Mouse (Mus musculus) lung, embryonic 14.5 days (tissue): ENCODE results near the gene Olfr513. TPM values are rescaled to one million over a fixed set of nuclear protein-coding genes. Genes with fewer than 3 reads are reported as not detected.

ENCODE experiments used
- ATAC-seq: fragments of 200-750 bp; cut with Nextera tagmentation; 2 replicates; pipeline ENCODE4 v1.8.0; 2017; ENCODE audit warnings: mild to moderate bottlenecking, moderate TSS enrichment, moderate library complexity; ENCODE audit not compliant: insufficient read depth
- DNase-seq: peaks from one replicate; pipeline ENCODE4 v3.0.0-alpha.2; 2015
- H3K27ac ChIP-seq: fragments of 300-500 bp; sonication (generic); 2 replicates; pipeline ENCODE4 v1.5.1; 2014; ENCODE audit warnings: low read depth, mild to moderate bottlenecking, moderate library complexity
- H3K27me3 ChIP-seq: fragments of 300-500 bp; sonication (generic); 2 replicates; pipeline ENCODE4 v1.6.1; 2014; ENCODE audit warnings: low read length, control low read depth; ENCODE audit not compliant: insufficient read depth
- H3K36me3 ChIP-seq: fragments of 300-500 bp; sonication (generic); 2 replicates; pipeline ENCODE4 v1.6.1; 2014; ENCODE audit warnings: control low read depth; ENCODE audit not compliant: insufficient read depth
- H3K4me1 ChIP-seq: fragments of 300-500 bp; sonication (generic); 2 replicates; pipeline ENCODE4 v1.6.1; 2014; ENCODE audit warnings: antibody characterized with exemption, control low read depth; ENCODE audit not compliant: insufficient read depth
- H3K4me2 ChIP-seq: fragments of 300-500 bp; sonication (generic); 2 replicates; pipeline ENCODE4 v1.6.1; 2014; ENCODE audit warnings: mild to moderate bottlenecking
- H3K4me3 ChIP-seq: fragments of 300-500 bp; sonication (generic); 2 replicates; pipeline ENCODE4 v1.5.1; 2014; ENCODE audit warnings: low read depth, low read length
- H3K9ac ChIP-seq: fragments of 300-500 bp; sonication (generic); 2 replicates; pipeline ENCODE4 v1.6.1; 2014
- H3K9me3 ChIP-seq: fragments of 300-500 bp; sonication (generic); 2 replicates; pipeline ENCODE4 v1.6.1; 2016; ENCODE audit warnings: low read depth, low read length, control low read depth
- CTCF ChIP-seq: IDR thresholded peaks from 2 replicates; pipeline ENCODE4 v1.5.1; 2016; ENCODE audit warnings: antibody characterized with exemption, low read depth
- WGBS: fragments of 180-500 bp; shearing (Covaris S2); extraction: QIAGEN DNeasy Blood & Tissue Kit; methylation state at CpG from one replicate; pipeline ENCODE4 v1.1.7; 2014; 5-methylcytosine and 5-hydroxymethylcytosine counted together
- polyA plus RNA-seq: library from polyadenylated mRNA; unstranded; fragments of >200 nt; fragmentation: Nextera tagmentation; extraction: Ambion mirVana; gene quantifications from 2 replicates; pipeline ENCODE4 v1.2.1, GENCODE M21; 2014

The Olfr513 gene
- polyA plus RNA-seq, result not detected in 2 replicates

DNA sequence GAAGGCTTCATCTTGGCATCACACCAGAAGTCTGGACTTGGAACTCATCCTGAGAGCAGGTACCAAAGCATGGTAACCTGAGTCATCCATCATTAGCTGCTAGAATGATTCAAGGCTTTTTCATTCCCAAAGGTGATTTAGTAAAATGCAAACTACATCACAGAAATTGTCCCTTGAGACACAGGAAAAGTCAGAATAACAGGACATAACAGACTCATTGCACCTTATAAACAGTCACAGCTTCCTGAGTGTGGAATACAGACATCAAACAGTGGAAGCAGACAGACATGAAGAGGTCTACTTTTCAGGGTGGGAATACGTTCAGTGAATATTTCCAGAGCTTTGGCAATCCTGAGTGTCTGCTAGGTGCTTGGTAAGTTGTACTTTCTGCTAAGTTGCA, at the start of gene Olfr513:
Gene Olfr513, plus strand, starts transcription at position 301 of the 400 bp plus-strand sequence.
- no peaks in the 10 kb centered on the region for H3K36me3 ChIP-seq
- ATAC-seq (no peak), DNase-seq (no peak)
- H3K4me2 ChIP-seq, result no peak within 1 kb of the TSS
- no peak within 1 kb of the TSS for H3K9ac ChIP-seq
- H3K9me3 ChIP-seq, result no peaks in the 10 kb centered on the region
- 59% methylated on average over 1 of the region's 1 CpGs for WGBS
- H3K4me1 ChIP-seq, result no peaks in the 10 kb centered on the region
- no peak within 1 kb of the TSS for H3K4me3 ChIP-seq
- no peaks in the 10 kb centered on the region for H3K27me3 ChIP-seq
- TF ChIP-seq CTCF, result no peak
- no peak within 1 kb of the TSS for H3K27ac ChIP-seq

DNA sequence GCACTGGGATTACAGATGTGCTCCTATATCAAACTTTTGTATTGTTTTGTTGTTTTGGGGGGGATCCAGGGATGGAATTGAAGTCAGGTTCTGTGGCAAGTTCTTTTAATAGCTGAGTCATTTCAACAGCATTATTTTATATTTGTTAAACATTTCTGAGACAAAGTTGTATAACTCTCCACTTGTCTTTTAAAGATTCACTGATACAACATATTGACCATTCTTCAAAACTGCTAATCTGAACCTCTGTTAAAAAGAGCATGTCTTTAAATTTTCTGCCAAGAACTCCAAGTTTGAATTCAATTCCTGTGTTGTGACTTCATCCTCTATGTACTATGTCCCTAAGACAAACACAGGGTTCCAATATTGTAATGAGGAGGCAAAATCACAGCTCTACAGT, 37.8 kb upstream of the Olfr513 start, which contains the start of gene Olfr512:
Gene Olfr512, plus strand, starts transcription at position 301 of the 400 bp plus-strand sequence.
- Histone ChIP-seq H3K27ac (no peak within 1 kb of the TSS), H3K27me3 (no peaks in the 10 kb centered on the region), H3K9me3 (no peaks in the 10 kb centered on the region), H3K9ac (no peak within 1 kb of the TSS), H3K36me3 (no peaks in the 10 kb centered on the region), H3K4me3 (no peak within 1 kb of the TSS), H3K4me2 (no peak within 1 kb of the TSS), H3K4me1 (no peaks in the 10 kb centered on the region)
- DNase-seq, result no peak
- ATAC-seq, result no peak
- no peak for TF ChIP-seq CTCF

DNA sequence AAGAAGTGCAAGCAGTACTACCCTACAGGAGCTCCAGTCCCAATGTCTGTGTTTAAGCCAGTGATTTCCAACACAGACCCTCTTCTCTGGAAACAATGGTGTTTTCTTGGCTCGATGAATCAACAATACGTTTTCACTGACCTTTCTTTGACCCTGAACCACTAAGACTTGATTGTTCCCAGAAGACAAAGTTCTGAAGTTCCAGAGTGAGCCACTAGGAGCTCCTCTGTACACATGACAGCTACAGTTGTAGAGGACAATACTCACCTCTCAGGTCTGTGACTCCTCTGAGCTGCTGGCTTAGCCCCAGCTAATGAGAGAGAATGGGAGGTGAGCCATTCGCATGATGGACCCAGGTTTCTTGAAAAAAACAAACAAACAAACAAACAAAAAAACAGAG, 9.6 kb downstream of the Olfr513 start:
- no peaks in the 10 kb centered on the region for H3K36me3 ChIP-seq
- no peaks in the 10 kb centered on the region for H3K4me1 ChIP-seq
- TF ChIP-seq CTCF, result no peak
- H3K9ac ChIP-seq, result no peak overlapping the region
- 28% methylated on average over 3 of the region's 3 CpGs for WGBS
- ATAC-seq (no peak), DNase-seq (no peak)
- H3K27ac ChIP-seq, result no peak overlapping the region
- H3K4me3 ChIP-seq, result no peak overlapping the region
- no peaks in the 10 kb centered on the region for H3K27me3 ChIP-seq
- no peaks in the 10 kb centered on the region for H3K9me3 ChIP-seq
- H3K4me2 ChIP-seq, result no peak overlapping the region

DNA sequence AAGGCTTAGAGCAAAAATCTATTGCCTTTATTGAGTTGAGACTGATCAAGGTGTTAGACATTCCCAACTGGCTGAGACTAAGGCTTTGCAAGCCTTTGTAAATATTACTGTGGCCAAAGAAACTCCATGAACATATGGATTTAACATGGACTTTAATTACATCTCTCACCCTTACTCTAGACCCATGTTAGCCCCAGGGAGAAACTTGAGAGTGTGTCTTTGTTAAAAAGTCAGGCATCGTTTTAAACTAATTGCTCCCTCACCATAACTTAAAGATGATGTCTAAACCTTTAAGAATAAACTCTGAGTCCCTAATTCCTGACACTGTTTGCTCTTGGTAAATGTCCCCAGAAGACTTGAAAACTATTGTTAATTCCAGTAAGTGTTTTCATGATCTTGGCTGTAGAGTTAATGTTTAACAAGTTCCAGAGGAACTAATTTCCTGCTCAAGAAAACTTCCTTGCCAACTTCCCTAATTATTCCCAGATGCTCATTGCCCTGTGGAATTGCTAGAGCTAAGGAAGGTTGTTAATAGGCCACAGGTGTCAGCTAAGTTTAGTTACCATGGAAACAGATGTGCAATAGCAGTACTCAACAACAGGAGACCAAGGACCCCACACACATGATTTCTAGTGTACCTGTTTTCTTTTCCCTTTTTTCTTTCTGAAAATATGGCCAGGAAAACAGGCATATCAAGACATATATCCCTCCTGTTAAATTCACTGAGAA, 46.6 kb downstream of the Olfr513 start:
- no peak for TF ChIP-seq CTCF
- H3K9ac ChIP-seq, result no peak overlapping the region
- H3K27ac ChIP-seq, result no peak overlapping the region
- 43% methylated on average over 1 of the region's 1 CpGs for WGBS
- no peaks in the 10 kb centered on the region for H3K36me3 ChIP-seq
- no peaks in the 10 kb centered on the region for H3K4me1 ChIP-seq
- H3K9me3 ChIP-seq, result no peaks in the 10 kb centered on the region
- no peak for DNase-seq
- H3K27me3 ChIP-seq, result no peaks in the 10 kb centered on the region
- no peak overlapping the region for H3K4me2 ChIP-seq
- no peak overlapping the region for H3K4me3 ChIP-seq
- ATAC-seq, result no peak

Other genes with a start within 250 kb of the Olfr513 start
- gene Olfr502, start 225.9 kb upstream of the Olfr513 start, polyA plus RNA-seq, result not detected in 2 replicates
- not detected in 2 replicates for gene Olfr503, start 206.4 kb upstream of the Olfr513 start, polyA plus RNA-seq
- gene Olfr504, start 185.2 kb upstream of the Olfr513 start, polyA plus RNA-seq, result not detected in 2 replicates
- not detected in 2 replicates for gene Olfr506, start 140.2 kb upstream of the Olfr513 start, polyA plus RNA-seq
- gene Olfr507, start 129.2 kb upstream of the Olfr513 start, polyA plus RNA-seq, result not detected in 2 replicates
- not detected in 2 replicates for gene Olfr508, start 121.0 kb upstream of the Olfr513 start, polyA plus RNA-seq
- gene Olfr509, start 99.1 kb upstream of the Olfr513 start, polyA plus RNA-seq, result 0.05 TPM in 1 of 2 replicates, not detected in the other
- not detected in 2 replicates for gene Olfr510, start 84.6 kb upstream of the Olfr513 start, polyA plus RNA-seq
- not detected in 2 replicates for gene Olfr512, start 37.7 kb upstream of the Olfr513 start, polyA plus RNA-seq
- not detected in 2 replicates for gene Olfr514, start 75.0 kb downstream of the Olfr513 start, polyA plus RNA-seq
- gene Olfr516, start 99.6 kb downstream of the Olfr513 start, polyA plus RNA-seq, result not detected in 2 replicates
- not detected in 2 replicates for gene Olfr517, start 121.4 kb downstream of the Olfr513 start, polyA plus RNA-seq
- gene Olfr518, start 134.0 kb downstream of the Olfr513 start, polyA plus RNA-seq, result not detected in 2 replicates
- gene Olfr519, start 143.4 kb downstream of the Olfr513 start, polyA plus RNA-seq, result not detected in 2 replicates
- 0.22 and 0.65 TPM in 2 replicates for gene Nlrp10, start 179.2 kb downstream of the Olfr513 start, polyA plus RNA-seq
- gene Eif3f, start 183.4 kb downstream of the Olfr513 start, polyA plus RNA-seq, result 108 and 119 TPM in 2 replicates
- 2.0 and 2.2 TPM in 2 replicates for gene Tub, start 199.4 kb downstream of the Olfr513 start, polyA plus RNA-seq